Mouse (Mus musculus) colon, adult 2 months (tissue): ENCODE results near the gene Lrfn3. TPM values are rescaled to one million over a fixed set of nuclear protein-coding genes. Genes with fewer than 3 reads are reported as not detected.

Source experiments
- polyA plus RNA-seq: library from polyadenylated mRNA; depleted of rRNA; stranded (reverse); fragments of >200 nt; gene quantifications from 2 replicates; pipeline ENCODE4 v1.2.3, GENCODE M21; 2012; rRNA removed

Lrfn3 gene
- 25.6 and 26.3 TPM in 2 replicates for polyA plus RNA-seq

GRCm38 (mm10) chr7:30362652-30363343 is at the start of gene Lrfn3:
TSS of gene Lrfn3 (minus strand) at chr7:30362772.

GRCm38 (mm10) chr7:30323795-30324194 is 38.8 kb downstream of the Lrfn3 start, which contains the start of gene Sdhaf1:
TSS of gene Sdhaf1 (minus strand) at chr7:30323895.

GRCm38 (mm10) chr7:30321539-30322284 is 40.9 kb downstream of the Lrfn3 start, which contains the start of gene E130208F15Rik:
TSS of gene E130208F15Rik (plus strand) at chr7:30321740.

GRCm38 (mm10) chr7:30314721-30315155 is 47.8 kb downstream of the Lrfn3 start, which contains the start of gene Syne4:
TSS of gene Syne4 (plus strand) at chr7:30314807.

GRCm38 (mm10) chr7:30308076-30309005 is 54.2 kb downstream of the Lrfn3 start, which contains the start of gene Alkbh6:
TSS of gene Alkbh6 (plus strand) at chr7:30308717.

Other genes with a start within 250 kb of the Lrfn3 start
- 0.38 and 1.9 TPM in 2 replicates for gene Zfp382, start 240.8 kb downstream of the Lrfn3 start, polyA plus RNA-seq
- 6.3 and 8.4 TPM in 2 replicates for gene Zfp146, start 193.0 kb downstream of the Lrfn3 start, polyA plus RNA-seq
- 48.3 and 56.0 TPM in 2 replicates for gene Cox7a1, start 178.6 kb downstream of the Lrfn3 start, polyA plus RNA-seq
- gene Capns1, start 164.0 kb downstream of the Lrfn3 start, polyA plus RNA-seq: 791 and 1,080 TPM in 2 replicates
- 86.6 and 107 TPM in 2 replicates for gene Polr2i, start 130.8 kb downstream of the Lrfn3 start, polyA plus RNA-seq
- gene Tbcb, start 130.5 kb downstream of the Lrfn3 start, polyA plus RNA-seq: 46.0 and 55.7 TPM in 2 replicates
- not detected in 2 replicates for gene Ovol3, start 127.0 kb downstream of the Lrfn3 start, polyA plus RNA-seq
- gene Thap8, start 82.7 kb downstream of the Lrfn3 start, polyA plus RNA-seq: 0.12 and 0.19 TPM in 2 replicates
- 20.8 and 23.2 TPM in 2 replicates for gene Wdr62, start 82.4 kb downstream of the Lrfn3 start, polyA plus RNA-seq
- 11.3 and 14.7 TPM in 2 replicates for gene Clip3, start 71.0 kb downstream of the Lrfn3 start, polyA plus RNA-seq
- gene Alkbh6, start 54.1 kb downstream of the Lrfn3 start, polyA plus RNA-seq: 165 and 192 TPM in 2 replicates
- 11.0 and 13.9 TPM in 2 replicates for gene Syne4, start 48.0 kb downstream of the Lrfn3 start, polyA plus RNA-seq
- 1.2 and 1.4 TPM in 2 replicates for gene E130208F15Rik, start 41.0 kb downstream of the Lrfn3 start, polyA plus RNA-seq
- 26.8 and 37.9 TPM in 2 replicates for gene Sdhaf1, start 38.9 kb downstream of the Lrfn3 start, polyA plus RNA-seq
- 54.3 and 84.5 TPM in 2 replicates for gene Tyrobp, start 51.0 kb upstream of the Lrfn3 start, polyA plus RNA-seq
- 12.2 and 17.0 TPM in 2 replicates for gene Hcst, start 57.1 kb upstream of the Lrfn3 start, polyA plus RNA-seq
- gene Nfkbid, start 59.0 kb upstream of the Lrfn3 start, polyA plus RNA-seq: 7.8 and 8.1 TPM in 2 replicates
- 49.6 and 52.2 TPM in 2 replicates for gene Aplp1, start 82.8 kb upstream of the Lrfn3 start, polyA plus RNA-seq
- gene Kirrel2, start 94.9 kb upstream of the Lrfn3 start, polyA plus RNA-seq: 0.35 and 0.52 TPM in 2 replicates
- gene Nphs1, start 95.5 kb upstream of the Lrfn3 start, polyA plus RNA-seq: 0.03 and 0.80 TPM in 2 replicates
- gene Prodh2, start 130.8 kb upstream of the Lrfn3 start, polyA plus RNA-seq: not detected in 2 replicates
- 17.3 and 18.3 TPM in 2 replicates for gene Arhgap33, start 172.3 kb upstream of the Lrfn3 start, polyA plus RNA-seq
- 80.2 and 99.4 TPM in 2 replicates for gene Hspb6, start 189.4 kb upstream of the Lrfn3 start, polyA plus RNA-seq
- 8.5 TPM in 2 replicates for gene Proser3, start 189.5 kb upstream of the Lrfn3 start, polyA plus RNA-seq
- 32.0 and 32.4 TPM in 2 replicates for gene Lin37, start 197.1 kb upstream of the Lrfn3 start, polyA plus RNA-seq
- gene U2af1l4, start 200.5 kb upstream of the Lrfn3 start, polyA plus RNA-seq: 40.8 and 56.2 TPM in 2 replicates
- gene Gm49396, start 200.6 kb upstream of the Lrfn3 start, polyA plus RNA-seq: 1.2 and 1.4 TPM in 2 replicates
- gene Psenen, start 200.9 kb upstream of the Lrfn3 start, polyA plus RNA-seq: 109 and 156 TPM in 2 replicates
- gene Igflr1, start 202.7 kb upstream of the Lrfn3 start, polyA plus RNA-seq: 7.7 and 8.8 TPM in 2 replicates
- 46.0 and 47.1 TPM in 2 replicates for gene Kmt2b, start 226.0 kb upstream of the Lrfn3 start, polyA plus RNA-seq
- 5.3 and 6.6 TPM in 2 replicates for gene Zbtb32, start 236.1 kb upstream of the Lrfn3 start, polyA plus RNA-seq